Mouse (Mus musculus) heart, embryonic 13.5 days (tissue): ENCODE data around the gene Ppp2r2c. TPM values are rescaled to one million over a fixed set of nuclear protein-coding genes. Genes with fewer than 3 reads are reported as not detected.
A peak's percentile ranks its signal among the peaks of the same experiment; 100 is the strongest.

Experiments used
- ATAC-seq: fragments of 200-750 bp; cut with Nextera tagmentation; 2 replicates; pipeline ENCODE4 v1.8.0; 2017; ENCODE audit warnings: moderate TSS enrichment; ENCODE audit not compliant: insufficient number of reproducible peaks, low FRiP score, low TSS enrichment; ENCODE audit errors: extremely low read depth
- H3K27ac ChIP-seq: fragments of 300-500 bp; sonication (generic); replicated peaks from 2 replicates; pipeline ENCODE4 v1.5.1; 2015; ENCODE audit warnings: moderate library complexity, mild to moderate bottlenecking, inconsistent platforms
- H3K27me3 ChIP-seq: fragments of 300-500 bp; sonication (generic); replicated peaks from 2 replicates; pipeline ENCODE4 v1.6.1; 2015; ENCODE audit warnings: mild to moderate bottlenecking, inconsistent platforms
- H3K36me3 ChIP-seq: fragments of 300-500 bp; sonication (generic); 2 replicates; pipeline ENCODE4 v1.6.1; 2015; ENCODE audit warnings: mild to moderate bottlenecking, inconsistent platforms
- H3K4me1 ChIP-seq: fragments of 300-500 bp; sonication (generic); 2 replicates; pipeline ENCODE4 v1.6.1; 2015; ENCODE audit warnings: inconsistent platforms
- H3K4me2 ChIP-seq: fragments of 300-500 bp; sonication (generic); 2 replicates; pipeline ENCODE4 v1.6.1; 2015; ENCODE audit warnings: inconsistent platforms, mild to moderate bottlenecking, moderate library complexity
- H3K4me3 ChIP-seq: fragments of 300-500 bp; sonication (generic); 2 replicates; pipeline ENCODE4 v1.5.1; 2015; ENCODE audit warnings: moderate library complexity, mild to moderate bottlenecking, inconsistent platforms
- H3K9ac ChIP-seq: fragments of 300-500 bp; sonication (generic); 2 replicates; pipeline ENCODE4 v1.6.1; 2015; ENCODE audit warnings: inconsistent platforms, mild to moderate bottlenecking, moderate library complexity
- H3K9me3 ChIP-seq: fragments of 300-500 bp; sonication (generic); 2 replicates; pipeline ENCODE4 v1.6.1; 2016; ENCODE audit warnings: inconsistent platforms
- WGBS: fragments of 180-500 bp; shearing (Covaris S2); methylation state at CpG from one replicate; pipeline ENCODE4 v1.1.7; 2015; ENCODE audit warnings: mixed read lengths; 5-methylcytosine and 5-hydroxymethylcytosine counted together
- polyA plus RNA-seq: library from polyadenylated mRNA; unstranded; fragments of >200 nt; fragmentation: Nextera tagmentation; extraction: Ambion mirVana; gene quantifications from 2 replicates; pipeline ENCODE4 v1.2.1, GENCODE M21; 2015

The Ppp2r2c gene
- polyA plus RNA-seq = 0.09 TPM in 2 replicates

- 1% methylated on average over 95 of the region's 108 CpGs for WGBS
- no peak for ATAC-seq
- peak within 1 kb of the TSS; percentile 54 for H3K4me3 ChIP-seq
- no peaks in the 10 kb centered on the region for H3K9me3 ChIP-seq
- peaks cover 100% of the 10 kb centered on the region for H3K27me3 ChIP-seq
- peaks cover 22% of the 10 kb centered on the region for H3K4me1 ChIP-seq
- H3K4me2 ChIP-seq = peak within 1 kb of the TSS; percentile 85
- H3K9ac ChIP-seq = peak within 1 kb of the TSS; percentile 54; the same call in 1 of the 2 replicates
- no peaks in the 10 kb centered on the region for H3K36me3 ChIP-seq
- H3K27ac ChIP-seq = no peak within 1 kb of the TSS
Measured at GRCm38 (mm10) chr5:36868266-36869090, at the start of gene Ppp2r2c. TSS of gene Ppp2r2c (plus strand) at chr5:36868513.

- H3K4me3 ChIP-seq = no peak overlapping the region
- peaks cover 62% of the 10 kb centered on the region for H3K36me3 ChIP-seq
- WGBS = 72% methylated on average over 5 of the region's 5 CpGs
Measured at GRCm38 (mm10) chr5:36819742-36820141, 48.6 kb upstream of the Ppp2r2c start.

GRCm38 (mm10) chr5:36820142-36820541 lies 48.2 kb upstream of the Ppp2r2c start:
- Histone ChIP-seq H3K4me3 (no peak overlapping the region), H3K27me3 (no peaks in the 10 kb centered on the region), H3K4me1 (no peaks in the 10 kb centered on the region), H3K27ac (no peak overlapping the region), H3K36me3 (peaks cover 62% of the 10 kb centered on the region), H3K4me2 (no peak overlapping the region), H3K9me3 (no peaks in the 10 kb centered on the region), H3K9ac (no peak overlapping the region)
- no peak for ATAC-seq
- 41% methylated on average over 6 of the region's 6 CpGs for WGBS

More at GRCm38 (mm10) chr5:36819742-36820141, 48.6 kb upstream of the Ppp2r2c start:
- Histone ChIP-seq H3K27me3 (no peaks in the 10 kb centered on the region), H3K9me3 (no peaks in the 10 kb centered on the region), H3K27ac (no peak overlapping the region), H3K4me2 (no peak overlapping the region), H3K9ac (no peak overlapping the region), H3K4me1 (no peaks in the 10 kb centered on the region)
- no peak for ATAC-seq

DNA sequence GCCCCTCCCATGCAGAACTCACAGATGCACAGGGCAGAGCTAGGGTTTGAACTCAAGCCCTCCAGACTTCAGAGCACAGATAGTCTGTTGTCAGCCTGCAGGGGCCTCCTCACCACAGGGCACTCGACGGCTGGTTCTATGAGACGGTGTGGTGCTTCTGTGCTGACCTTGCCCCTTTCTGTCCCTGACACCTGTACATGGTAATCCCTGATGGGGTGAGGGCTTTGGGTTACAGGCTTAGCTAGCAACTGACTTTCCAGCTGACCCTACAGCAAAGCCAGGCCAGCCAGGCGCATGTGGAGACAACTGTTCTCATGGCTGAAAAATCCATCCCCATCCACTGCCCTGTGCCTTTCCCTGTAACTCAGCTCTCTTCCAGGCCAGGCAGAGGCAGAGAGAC lies 45.4 kb upstream of the Ppp2r2c start:
- Histone ChIP-seq H3K27ac (no peak overlapping the region), H3K4me2 (no peak overlapping the region), H3K9me3 (no peaks in the 10 kb centered on the region), H3K36me3 (peaks cover 70% of the 10 kb centered on the region), H3K4me3 (no peak overlapping the region), H3K27me3 (no peaks in the 10 kb centered on the region), H3K9ac (no peak overlapping the region), H3K4me1 (no peaks in the 10 kb centered on the region)
- WGBS = 92% methylated on average over 4 of the region's 4 CpGs
- ATAC-seq = no peak

DNA sequence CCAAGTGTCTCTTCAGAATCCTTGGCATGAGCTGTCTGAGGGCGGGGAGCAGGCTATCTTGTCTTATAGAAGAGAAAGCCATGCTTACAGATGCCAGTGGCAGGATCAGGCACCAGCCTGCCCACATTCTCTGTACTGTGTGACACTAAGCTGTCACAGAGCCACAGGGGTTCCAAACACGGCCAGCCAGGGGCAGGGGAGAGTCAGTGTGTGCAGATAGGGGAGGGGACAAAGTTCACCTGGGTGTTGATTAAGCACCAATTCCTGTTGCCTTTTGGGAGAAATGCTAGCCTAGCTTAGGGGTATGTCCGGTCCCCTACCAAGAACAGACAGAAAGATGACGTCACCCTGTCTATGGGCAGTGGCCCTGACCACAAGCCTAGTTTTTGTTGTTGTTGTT lies 39.2 kb upstream of the Ppp2r2c start:
- Histone ChIP-seq H3K9me3 (no peaks in the 10 kb centered on the region), H3K4me1 (peaks cover 18% of the 10 kb centered on the region), H3K36me3 (peaks cover 28% of the 10 kb centered on the region), H3K4me3 (no peak overlapping the region), H3K4me2 (no peak overlapping the region), H3K27ac (no peak overlapping the region), H3K9ac (no peak overlapping the region), H3K27me3 (peaks cover 8% of the 10 kb centered on the region; the same call in 1 of the 2 replicates)
- 76% methylated on average over 4 of the region's 4 CpGs for WGBS
- ATAC-seq = no peak

DNA sequence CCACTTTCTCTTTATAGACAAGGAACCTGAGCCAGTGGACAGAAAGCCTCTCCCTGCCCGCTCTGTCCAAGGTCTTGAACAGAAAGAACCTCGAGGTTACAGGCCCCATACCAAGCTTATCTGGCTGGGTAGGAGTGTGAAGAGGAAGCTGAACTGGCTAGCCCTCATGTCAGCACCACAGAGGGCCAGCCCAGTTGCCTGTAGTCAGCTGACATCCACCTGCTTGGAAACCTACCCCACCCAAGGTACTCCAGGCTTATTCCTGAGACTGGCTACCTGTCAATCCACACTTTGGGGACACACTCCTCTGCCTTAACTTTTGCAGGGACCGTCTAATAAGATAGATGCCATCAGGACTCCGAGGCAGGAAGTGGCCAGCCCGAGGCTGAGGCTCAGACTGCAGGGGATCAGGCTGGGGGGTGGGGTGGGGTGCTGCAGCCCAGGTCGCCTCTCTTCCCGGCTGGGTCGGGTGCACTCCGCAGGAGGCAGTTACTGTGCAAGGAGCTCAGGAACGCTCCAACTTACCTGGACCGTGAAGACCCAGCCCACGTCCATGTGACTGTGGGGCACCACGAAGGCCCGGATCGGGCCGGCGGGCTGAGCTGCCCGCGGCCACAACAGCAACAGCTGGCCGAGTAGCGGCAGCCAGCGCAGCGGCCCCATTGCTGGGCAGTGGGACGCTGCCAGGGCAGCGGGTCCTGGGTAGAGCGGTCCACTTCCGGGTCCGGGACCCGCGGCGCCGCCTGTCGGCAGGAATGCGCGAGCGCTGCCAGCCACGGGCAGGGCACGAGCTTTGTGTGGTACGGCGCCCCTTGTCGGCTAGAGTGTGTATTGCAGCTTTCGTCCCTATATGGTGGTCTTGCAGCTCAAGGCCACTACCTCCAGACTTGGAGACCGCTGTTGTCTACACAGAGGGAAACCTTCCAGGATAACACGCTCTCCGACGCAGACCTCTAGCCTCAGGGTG lies 38.1 kb upstream of the Ppp2r2c start, which contains the start of gene Man2b2:
TSS of gene Man2b2 (minus strand) at position 741 of the 967 bp plus-strand sequence.
- H3K4me2 ChIP-seq = peak within 1 kb of the TSS; percentile 83
- peaks cover 21% of the 10 kb centered on the region for H3K36me3 ChIP-seq
- peak within 1 kb of the TSS; percentile 38; the same call in 1 of the 2 replicates for H3K27ac ChIP-seq
- WGBS = 2% methylated on average over 46 of the region's 46 CpGs
- peak within 1 kb of the TSS; percentile 68 for H3K4me3 ChIP-seq
- H3K9me3 ChIP-seq = no peaks in the 10 kb centered on the region
- H3K4me1 ChIP-seq = peaks cover 18% of the 10 kb centered on the region
- peak; percentile 71 for ATAC-seq
- peak within 1 kb of the TSS; percentile 81 for H3K9ac ChIP-seq
- peaks cover 12% of the 10 kb centered on the region for H3K27me3 ChIP-seq

DNA sequence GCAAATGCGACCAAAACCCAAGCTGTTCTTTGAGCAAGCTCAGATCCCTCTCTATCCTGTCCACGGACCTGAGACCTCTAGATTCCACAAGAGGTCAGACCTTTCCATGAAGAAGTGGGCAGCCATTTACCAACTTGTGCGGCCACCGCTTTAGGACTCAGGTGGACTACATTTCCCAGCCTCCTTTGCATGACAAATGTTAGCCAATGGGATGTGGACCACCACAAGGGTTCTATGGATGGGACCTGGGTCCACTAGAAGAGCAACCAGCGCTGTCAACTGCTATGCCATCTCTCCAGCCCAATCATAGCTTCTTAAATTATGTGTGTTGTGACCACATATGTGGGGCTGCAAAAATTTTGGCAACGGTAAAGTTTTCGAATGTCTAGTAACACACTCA lies 37.0 kb upstream of the Ppp2r2c start:
- no peaks in the 10 kb centered on the region for H3K9me3 ChIP-seq
- H3K4me1 ChIP-seq = peaks cover 18% of the 10 kb centered on the region
- H3K27ac ChIP-seq = no peak overlapping the region
- H3K36me3 ChIP-seq = peaks cover 13% of the 10 kb centered on the region
- peak overlapping the region; percentile 83 for H3K4me2 ChIP-seq
- H3K4me3 ChIP-seq = no peak overlapping the region
- peaks cover 12% of the 10 kb centered on the region for H3K27me3 ChIP-seq
- ATAC-seq = no peak
- no peak overlapping the region for H3K9ac ChIP-seq
- 53% methylated on average over 7 of the region's 7 CpGs for WGBS

- Histone ChIP-seq H3K36me3 (no peaks in the 10 kb centered on the region), H3K9me3 (no peaks in the 10 kb centered on the region), H3K9ac (no peak overlapping the region), H3K4me1 (peaks cover 2% of the 10 kb centered on the region), H3K4me3 (no peak overlapping the region), H3K27ac (no peak overlapping the region), H3K27me3 (peaks cover 23% of the 10 kb centered on the region), H3K4me2 (no peak overlapping the region)
- 2% methylated on average over 6 of the region's 6 CpGs for WGBS
- no peak for ATAC-seq
Measured at GRCm38 (mm10) chr5:36835933-36836332, 32.4 kb upstream of the Ppp2r2c start.

DNA sequence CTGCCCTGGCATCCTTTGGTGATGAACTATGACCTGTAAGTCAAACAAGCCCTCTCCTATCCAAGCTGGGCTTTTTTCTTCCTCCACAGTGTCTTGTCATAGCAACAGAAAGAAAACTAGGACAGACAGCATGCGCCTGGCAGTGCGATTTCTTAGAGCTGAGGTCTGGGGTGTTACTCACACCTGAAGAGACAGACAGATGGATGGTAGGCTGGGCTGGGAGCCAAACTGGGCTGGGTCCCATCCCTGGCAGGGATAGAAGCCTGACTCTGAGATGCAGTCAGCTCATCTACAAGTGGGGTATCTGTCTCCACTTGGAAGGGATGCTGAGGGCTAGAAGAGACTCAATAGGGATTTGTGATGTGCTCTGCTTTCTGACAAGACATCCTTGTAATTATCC lies 29.3 kb upstream of the Ppp2r2c start:
- ATAC-seq = no peak
- WGBS = 58% methylated on average over 2 of the region's 2 CpGs
- Histone ChIP-seq H3K9me3 (no peaks in the 10 kb centered on the region), H3K27ac (no peak overlapping the region), H3K27me3 (peaks cover 15% of the 10 kb centered on the region; the same call in 1 of the 2 replicates), H3K4me1 (no peaks in the 10 kb centered on the region), H3K9ac (no peak overlapping the region), H3K4me3 (no peak overlapping the region), H3K4me2 (no peak overlapping the region), H3K36me3 (no peaks in the 10 kb centered on the region)

- no peaks in the 10 kb centered on the region for H3K4me1 ChIP-seq
- H3K9me3 ChIP-seq = no peaks in the 10 kb centered on the region
- no peak for ATAC-seq
- H3K36me3 ChIP-seq = no peaks in the 10 kb centered on the region
- no peak overlapping the region for H3K27ac ChIP-seq
- H3K4me3 ChIP-seq = no peak overlapping the region
- H3K9ac ChIP-seq = no peak overlapping the region
- H3K4me2 ChIP-seq = no peak overlapping the region
- 45% methylated on average over 8 of the region's 8 CpGs for WGBS
- peaks cover 12% of the 10 kb centered on the region; the same call in 1 of the 2 replicates for H3K27me3 ChIP-seq
Measured at GRCm38 (mm10) chr5:36839602-36840001, 28.7 kb upstream of the Ppp2r2c start.

- H3K4me3 ChIP-seq = no peak overlapping the region
- whole genome bisulfite sequencing = 66% methylated on average over 7 of the region's 7 CpGs
- H3K4me2 ChIP-seq = no peak overlapping the region
Measured at GRCm38 (mm10) chr5:36840092-36840491, 28.2 kb upstream of the Ppp2r2c start.

More at GRCm38 (mm10) chr5:36840092-36840491, 28.2 kb upstream of the Ppp2r2c start:
- Histone ChIP-seq H3K9ac (no peak overlapping the region), H3K4me1 (no peaks in the 10 kb centered on the region), H3K9me3 (no peaks in the 10 kb centered on the region), H3K36me3 (no peaks in the 10 kb centered on the region), H3K27me3 (0 out of 2 replicates have a peak, but pooled peaks cover 10% of the 10 kb centered on the region), H3K27ac (no peak overlapping the region)
- ATAC-seq = no peak
